Mouse (Mus musculus) forebrain, embryonic 14.5 days (tissue): ENCODE measurements at regions not wholly inside any gene's neighbourhood (a gene's known extent, or its start where the extent isn't known, plus 50 kb on each side); places are given as distances from the start of the nearest gene placed in this dataset.

Source experiments
- ATAC-seq: fragments of 200-750 bp; cut with Nextera tagmentation; 2 replicates; pipeline ENCODE4 v1.8.0; 2017; ENCODE audit warnings: mild to moderate bottlenecking, moderate library complexity
- DNase-seq: peaks from one replicate; pipeline ENCODE4 v3.0.0-alpha.2; 2015; ENCODE audit warnings: low spot score
- H3K27ac ChIP-seq: fragments of 300-500 bp; sonication (generic); 2 replicates; pipeline ENCODE4 v1.5.1; 2014; ENCODE audit warnings: low read depth, mild to moderate bottlenecking, control low read depth, low read length, moderate library complexity
- H3K27me3 ChIP-seq: fragments of 300-500 bp; sonication (generic); replicated peaks from 2 replicates; pipeline ENCODE4 v1.6.1; 2014; ENCODE audit warnings: low read length, control low read depth, mixed read lengths; ENCODE audit not compliant: control insufficient read depth, insufficient read depth
- H3K36me3 ChIP-seq: fragments of 300-500 bp; sonication (generic); 2 replicates; pipeline ENCODE4 v1.6.1; 2014; ENCODE audit warnings: low read length, control low read depth; ENCODE audit not compliant: control insufficient read depth, insufficient read depth
- H3K4me1 ChIP-seq: fragments of 300-500 bp; sonication (generic); 2 replicates; pipeline ENCODE4 v1.6.1; 2014; ENCODE audit warnings: antibody characterized with exemption, low read length, control low read depth; ENCODE audit not compliant: control insufficient read depth, insufficient read depth
- H3K4me2 ChIP-seq: fragments of 300-500 bp; sonication (generic); 2 replicates; pipeline ENCODE4 v1.6.1; 2014; ENCODE audit warnings: mild to moderate bottlenecking, control low read depth, low read length
- H3K4me3 ChIP-seq: fragments of 300-500 bp; sonication (generic); 2 replicates; pipeline ENCODE4 v1.5.1; 2014; ENCODE audit warnings: low read depth, low read length, control low read depth
- H3K9ac ChIP-seq: fragments of 300-500 bp; sonication (generic); 2 replicates; pipeline ENCODE4 v1.6.1; 2014; ENCODE audit warnings: mild to moderate bottlenecking, low read length, control low read depth, moderate library complexity
- H3K9me3 ChIP-seq: fragments of 300-500 bp; sonication (generic); replicated peaks from 2 replicates; pipeline ENCODE4 v1.6.1; 2016; ENCODE audit warnings: low read length, control low read depth, mixed read lengths; ENCODE audit not compliant: control insufficient read depth
- WGBS: fragments of 180-500 bp; shearing (Covaris S2); extraction: QIAGEN DNeasy Blood & Tissue Kit; methylation state at CpG from one replicate; pipeline ENCODE4 v1.1.7; 2014; 5-methylcytosine and 5-hydroxymethylcytosine counted together

- Histone ChIP-seq H3K27me3 (no peaks in the 10 kb centered on the region), H3K9ac (no peak overlapping the region), H3K4me3 (no peak overlapping the region), H3K9me3 (no peaks in the 10 kb centered on the region), H3K4me1 (no peaks in the 10 kb centered on the region), H3K36me3 (no peaks in the 10 kb centered on the region), H3K4me2 (no peak overlapping the region), H3K27ac (no peak overlapping the region)
- ATAC-seq (no peak), DNase-seq (no peak)
- WGBS: 82% methylated on average over 8 of the region's 8 CpGs
These were observed 51.3 kb upstream of the S1pr1 start for GRCm38 (mm10) chr3:115766153-115766552.

DNA sequence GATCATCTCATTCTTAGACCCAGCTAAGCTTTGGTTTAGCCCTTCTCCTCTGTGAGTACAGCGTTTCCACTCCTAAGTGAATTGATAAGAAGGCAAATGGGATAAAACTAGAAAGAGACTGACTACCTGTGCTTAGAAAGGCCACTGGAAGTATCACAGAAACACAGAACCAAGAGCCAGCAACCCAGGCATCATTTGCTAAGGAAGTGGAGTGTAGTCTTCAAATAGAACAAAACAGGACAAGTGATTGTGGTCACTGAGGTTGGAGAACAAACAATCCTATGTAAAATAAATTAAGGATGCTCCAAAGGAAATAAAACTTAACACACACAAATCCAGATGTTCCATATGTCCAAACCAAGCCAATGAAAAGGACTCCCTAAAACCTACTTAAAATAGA, 53.4 kb upstream of the S1pr1 start:
- Histone ChIP-seq H3K4me3 (no peak overlapping the region), H3K27me3 (no peaks in the 10 kb centered on the region), H3K4me1 (no peaks in the 10 kb centered on the region), H3K9me3 (no peaks in the 10 kb centered on the region), H3K27ac (no peak overlapping the region), H3K36me3 (no peaks in the 10 kb centered on the region), H3K9ac (no peak overlapping the region), H3K4me2 (no peak overlapping the region)
- DNase-seq (no peak), ATAC-seq (no peak)
- WGBS: 93% methylated on average over 1 of the region's 1 CpGs

DNA sequence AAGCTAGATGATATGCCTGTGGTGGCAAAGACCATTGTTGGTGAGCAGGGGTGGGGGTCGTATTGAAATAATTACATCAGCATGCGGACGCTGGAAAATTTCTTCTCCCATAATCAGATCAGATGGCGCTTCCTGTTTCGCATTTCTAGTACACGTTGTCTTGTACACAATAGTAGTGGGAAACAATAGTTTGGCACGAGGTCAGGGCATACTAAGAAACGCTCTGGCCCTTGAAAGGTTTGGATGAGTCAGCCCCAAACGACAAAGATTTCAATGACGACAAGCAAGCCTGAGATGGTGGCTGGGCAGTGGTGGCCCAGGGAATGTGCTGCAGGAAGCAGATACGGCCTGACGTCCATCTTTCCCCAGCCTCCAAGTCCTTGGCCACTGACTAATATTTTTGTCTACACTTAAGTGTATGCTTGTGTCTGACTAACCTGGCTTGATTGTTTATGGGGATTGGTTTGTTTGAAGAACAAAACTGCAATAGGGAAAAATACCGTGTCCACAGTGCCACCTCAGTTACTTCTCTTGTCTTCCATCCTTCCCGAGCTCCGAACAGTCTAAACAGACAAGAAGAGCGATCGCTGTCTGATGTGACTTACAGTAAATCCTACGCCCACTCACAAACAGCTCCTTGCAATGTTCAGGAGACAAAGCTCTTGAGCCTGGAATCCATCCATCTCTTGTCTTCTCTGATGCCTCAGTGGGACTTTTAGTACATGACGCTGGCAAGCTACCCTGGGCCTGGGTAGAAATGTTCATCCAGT, 54.1 kb upstream of the S1pr1 start:
- Histone ChIP-seq H3K4me2 (no peak overlapping the region), H3K4me1 (no peaks in the 10 kb centered on the region), H3K9ac (no peak overlapping the region), H3K9me3 (no peaks in the 10 kb centered on the region), H3K27ac (no peak overlapping the region), H3K4me3 (no peak overlapping the region), H3K36me3 (no peaks in the 10 kb centered on the region), H3K27me3 (no peaks in the 10 kb centered on the region)
- ATAC-seq (no peak), DNase-seq (no peak)
- 80% methylated on average over 19 of the region's 19 CpGs for WGBS

- 57% methylated on average over 5 of the region's 5 CpGs for WGBS
- DNase-seq: no peak
These were observed 57.8 kb upstream of the S1pr1 start for GRCm38 (mm10) chr3:115772676-115773075.

GRCm38 (mm10) chr3:115774321-115774720, 59.4 kb upstream of the S1pr1 start:
- Histone ChIP-seq H3K36me3 (no peaks in the 10 kb centered on the region), H3K4me3 (peak overlapping the region; percentile 10; the same call in 1 of the 2 replicates), H3K27me3 (no peaks in the 10 kb centered on the region), H3K9ac (peak overlapping the region; percentile 53), H3K9me3 (no peaks in the 10 kb centered on the region), H3K27ac (peak overlapping the region; percentile 58), H3K4me2 (peak overlapping the region; percentile 46), H3K4me1 (peaks cover 10% of the 10 kb centered on the region)
- peak; percentile 67 for DNase-seq
- 17% methylated on average over 8 of the region's 8 CpGs for WGBS
- peak; percentile 85 for ATAC-seq

More at GRCm38 (mm10) chr3:115772676-115773075, 57.8 kb upstream of the S1pr1 start:
- Histone ChIP-seq H3K9ac (no peak overlapping the region), H3K4me1 (peaks cover 10% of the 10 kb centered on the region), H3K4me3 (no peak overlapping the region), H3K36me3 (no peaks in the 10 kb centered on the region), H3K27me3 (no peaks in the 10 kb centered on the region), H3K9me3 (no peaks in the 10 kb centered on the region), H3K27ac (no peak overlapping the region), H3K4me2 (no peak overlapping the region)
- ATAC-seq: no peak

GRCm38 (mm10) chr3:115774723-115775122, 59.9 kb upstream of the S1pr1 start:
- peak; percentile 82 for ATAC-seq
- no peaks in the 10 kb centered on the region for H3K9me3 ChIP-seq
- peak overlapping the region; percentile 53 for H3K9ac ChIP-seq
- no peaks in the 10 kb centered on the region for H3K36me3 ChIP-seq
- H3K4me3 ChIP-seq: 0 out of 2 replicates have a peak overlapping the region, but pooled peaks have one; percentile 10
- peaks cover 10% of the 10 kb centered on the region for H3K4me1 ChIP-seq
- WGBS: 10% methylated on average over 4 of the region's 4 CpGs
- H3K27me3 ChIP-seq: no peaks in the 10 kb centered on the region
- DNase-seq: peak; percentile 82
- H3K4me2 ChIP-seq: peak overlapping the region; percentile 46
- H3K27ac ChIP-seq: peak overlapping the region; percentile 58

DNA sequence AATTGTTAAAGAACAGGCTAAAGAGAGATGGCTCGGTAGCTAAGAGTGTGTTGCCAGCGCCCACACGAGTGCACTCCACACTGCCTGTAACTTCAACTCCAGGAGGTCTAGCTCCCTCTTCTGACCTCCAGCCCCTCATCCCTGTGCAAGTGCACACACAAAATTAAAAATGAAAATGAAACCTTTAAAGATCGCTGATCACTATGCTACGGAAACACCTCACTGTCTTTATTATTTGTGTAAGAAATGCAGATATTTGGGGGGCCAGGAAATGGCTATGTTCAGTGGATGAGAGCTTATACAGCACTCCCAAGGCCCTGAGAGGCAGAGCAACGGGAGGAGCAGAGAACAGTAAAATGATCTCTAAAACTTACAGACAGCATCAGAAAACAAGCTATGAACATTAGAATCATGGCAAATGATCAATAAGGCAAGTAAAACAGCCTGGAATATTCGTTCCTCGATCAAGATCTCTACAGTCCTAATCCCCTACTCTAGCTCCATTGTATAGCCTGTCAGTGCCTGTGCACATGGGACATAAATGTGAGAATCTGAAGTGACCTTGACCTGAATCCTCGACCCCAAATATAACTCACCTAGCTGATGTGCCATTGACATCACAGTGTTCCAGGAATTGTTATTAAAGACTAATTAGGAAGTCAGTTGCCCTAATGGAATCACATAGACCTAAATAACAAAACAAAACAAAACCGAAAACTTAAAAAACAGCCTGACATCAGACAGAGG, 64.4 kb upstream of the S1pr1 start:
- 88% methylated on average over 10 of the region's 10 CpGs for WGBS
- H3K4me2 ChIP-seq: no peak overlapping the region

GRCm38 (mm10) chr3:115779906-115780305, 65.0 kb upstream of the S1pr1 start:
- DNase-seq (no peak), ATAC-seq (no peak)
- WGBS: 64% methylated on average over 5 of the region's 5 CpGs
- Histone ChIP-seq H3K4me1 (peaks cover 4% of the 10 kb centered on the region; the same call in 1 of the 2 replicates), H3K4me3 (no peak overlapping the region), H3K27me3 (no peaks in the 10 kb centered on the region), H3K4me2 (no peak overlapping the region), H3K9ac (no peak overlapping the region), H3K27ac (no peak overlapping the region), H3K9me3 (no peaks in the 10 kb centered on the region), H3K36me3 (no peaks in the 10 kb centered on the region)

More for the DNA sequence above, 64.4 kb upstream of the S1pr1 start:
- Histone ChIP-seq H3K4me3 (no peak overlapping the region), H3K4me1 (peaks cover 10% of the 10 kb centered on the region), H3K9me3 (no peaks in the 10 kb centered on the region), H3K27me3 (no peaks in the 10 kb centered on the region), H3K9ac (no peak overlapping the region), H3K27ac (no peak overlapping the region), H3K36me3 (no peaks in the 10 kb centered on the region)
- ATAC-seq (no peak), DNase-seq (no peak)

GRCm38 (mm10) chr3:115782726-115783125, 67.9 kb upstream of the S1pr1 start:
- H3K27ac ChIP-seq: no peak overlapping the region
- no peaks in the 10 kb centered on the region for H3K36me3 ChIP-seq
- DNase-seq: no peak
- no peak overlapping the region for H3K4me2 ChIP-seq
- no peak overlapping the region for H3K4me3 ChIP-seq
- H3K27me3 ChIP-seq: no peaks in the 10 kb centered on the region
- ATAC-seq: no peak
- H3K9ac ChIP-seq: no peak overlapping the region
- H3K4me1 ChIP-seq: 0 out of 2 replicates have a peak, but pooled peaks cover 3% of the 10 kb centered on the region
- no peaks in the 10 kb centered on the region for H3K9me3 ChIP-seq
